Comparison of ENCODE assay signal across 21 mouse cellular contexts in genomic region chr10:93043195-93043594, GRCm38 (mm10). TPM values are rescaled to one million over a fixed set of nuclear protein-coding genes. Genes with fewer than 3 reads are reported as not detected.
DNase-seq lines count a peak whose midpoint lies in the region; ATAC-seq and TF ChIP-seq lines count a peak whose summit lies in the region.
"Had no signal": no experiment of that assay in that cellular context is flagged by ENCODE, and none has a peak within 500 bp of the region (broad histone marks: within the 10 kb centered on the region; RNA-seq: fewer than 3 reads in every experiment).

No protein-coding gene starts in this region.

- H3K4me2 ChIP-seq in lung, embryonic 14.5 days = no peak overlapping the region
- H3K4me2 ChIP-seq: embryonic facial prominence, embryonic 12.5 days; forebrain, embryonic 13.5 days; forebrain, embryonic 15.5 days had no signal

- H3K4me3 ChIP-seq in lung, embryonic 14.5 days (ENCODE audit: low read depth, low read length) = no peak overlapping the region
- no peak overlapping the region for H3K4me3 ChIP-seq in MEL (ENCODE audit: control insufficient read depth in 1 of 2, insufficient read depth in 1 of 2, low read depth in 2 of 2, low read length in 2 of 2)
- H3K4me3 ChIP-seq: embryonic facial prominence, embryonic 10.5 days; embryonic facial prominence, embryonic 12.5 days; forebrain, embryonic 13.5 days; forebrain, embryonic 15.5 days had no signal

- H3K9ac ChIP-seq in lung, embryonic 14.5 days = no peak overlapping the region
- H3K9ac ChIP-seq in MEL (ENCODE audit: control insufficient read depth, low read depth, low read length, poor library complexity, severe bottlenecking) = no peak overlapping the region
- H3K9ac ChIP-seq: embryonic facial prominence, embryonic 12.5 days; forebrain, embryonic 13.5 days; forebrain, embryonic 15.5 days; forebrain, postnatal 0 days had no signal

- 79% methylated on average over 10 of the region's 10 CpGs for WGBS in lung, embryonic 14.5 days

- no peaks in the 10 kb centered on the region for H3K9me3 ChIP-seq in lung, embryonic 14.5 days (ENCODE audit: low read depth, low read length)
- no peaks in the 10 kb centered on the region for H3K9me3 ChIP-seq in MEL (replicated peaks; ENCODE audit: insufficient read depth, low read length)
- H3K9me3 ChIP-seq: embryonic facial prominence, embryonic 10.5 days; embryonic facial prominence, embryonic 12.5 days; forebrain, embryonic 13.5 days; forebrain, embryonic 15.5 days had no signal

- TF ChIP-seq EP300 in MEL (IDR thresholded peaks at IDR 0.05; ENCODE audit: low read depth in 1 of 2, low read length in 2 of 2) = no peak

- H3K79me2 ChIP-seq in MEL (ENCODE audit: control insufficient read depth, insufficient read depth, low read length, poor library complexity) = no peaks in the 10 kb centered on the region

- no peaks in the 10 kb centered on the region for H3K27me3 ChIP-seq in lung, embryonic 14.5 days (ENCODE audit: insufficient read depth, low read length)
- no peaks in the 10 kb centered on the region for H3K27me3 ChIP-seq in MEL (ENCODE audit: control insufficient read depth in 1 of 2, insufficient read depth in 2 of 2, low read length in 2 of 2)
- H3K27me3 ChIP-seq: embryonic facial prominence, embryonic 12.5 days; forebrain, embryonic 13.5 days; forebrain, embryonic 15.5 days had no signal

- DNase-seq in lung, embryonic 14.5 days = peak; percentile 12
- DNase-seq in lung, postnatal 36 days = no peak
- peak; percentile 24 for DNase-seq in MEL (ENCODE audit: low read depth, low spot score)
- no peak for DNase-seq in B cell, adult 2 months
- no peak for DNase-seq in thymus, postnatal 10 days (ENCODE audit: low spot score in 2 of 2)
- no peak for DNase-seq in ovary, postnatal 10 days (ENCODE audit: low spot score)
- DNase-seq: adrenal gland, adult 2 months; adrenal gland, postnatal 10 days; adrenal gland, postnatal 25 days; cerebellum, adult 11-12 months; cerebellum, adult 2 months; cerebellum, adult 9-10 months; cerebellum, postnatal 10 days; cerebellum, postnatal 25 days; forebrain, postnatal 0 days had no signal

- TF ChIP-seq RAD21 in MEL (IDR thresholded peaks at IDR 0.05; ENCODE audit: low read depth, low read length) = no peak

- TF ChIP-seq CTCF in lung, embryonic 14.5 days (IDR thresholded peaks at IDR 0.05; ENCODE audit: low read depth) = no peak
- no peak for TF ChIP-seq CTCF in MEL (IDR thresholded peaks at IDR 0.05 in 2 of 3, conservative IDR thresholded peaks at IDR 0.05 in 1 of 3; ENCODE audit: control insufficient read depth in 1 of 3, insufficient read depth in 1 of 3, low read depth in 2 of 3, low read length in 3 of 3, poor library complexity in 1 of 3, severe bottlenecking in 1 of 3)

- H3K27ac ChIP-seq in lung, embryonic 14.5 days (ENCODE audit: low read depth) = no peak overlapping the region
- no peak overlapping the region for H3K27ac ChIP-seq in MEL (ENCODE audit: control insufficient read depth, low read depth, low read length)
- H3K27ac ChIP-seq: embryonic facial prominence, embryonic 10.5 days; embryonic facial prominence, embryonic 12.5 days; forebrain, embryonic 13.5 days; forebrain, embryonic 15.5 days had no signal

- no peak for ATAC-seq in lung, embryonic 14.5 days (ENCODE audit: insufficient read depth)
- ATAC-seq in common myeloid progenitor, adult 5-6 weeks (replicated peaks; ENCODE audit: low read depth, poor library complexity, severe bottlenecking) = peak; percentile 67
- peak; percentile 39 for ATAC-seq in megakaryocyte-erythroid progenitor cell, adult 5-6 weeks (replicated peaks; ENCODE audit: low FRiP score, low TSS enrichment, poor library complexity, severe bottlenecking)
- ATAC-seq: forebrain, embryonic 13.5 days; forebrain, embryonic 15.5 days; forebrain, postnatal 0 days had no signal

- no peaks in the 10 kb centered on the region for H3K4me1 ChIP-seq in lung, embryonic 14.5 days (ENCODE audit: insufficient read depth)
- no peaks in the 10 kb centered on the region for H3K4me1 ChIP-seq in MEL (ENCODE audit: control insufficient read depth in 1 of 2, insufficient read depth in 2 of 2, low read length in 2 of 2)
- H3K4me1 ChIP-seq: embryonic facial prominence, embryonic 10.5 days; embryonic facial prominence, embryonic 12.5 days; forebrain, embryonic 13.5 days; forebrain, embryonic 15.5 days had no signal

- TF ChIP-seq POLR2A in MEL (IDR thresholded peaks at IDR 0.05; ENCODE audit: control insufficient read depth in 1 of 2, insufficient read depth in 1 of 2, low read depth in 1 of 2, low read length in 2 of 2, poor library complexity in 1 of 2) = no peak

- no peaks in the 10 kb centered on the region for H3K36me3 ChIP-seq in lung, embryonic 14.5 days (ENCODE audit: insufficient read depth)
- H3K36me3 ChIP-seq in MEL (ENCODE audit: control insufficient read depth in 1 of 2, insufficient read depth in 2 of 2, low read length in 2 of 2) = no peaks in the 10 kb centered on the region
- H3K36me3 ChIP-seq: embryonic facial prominence, embryonic 10.5 days; embryonic facial prominence, embryonic 12.5 days; forebrain, embryonic 15.5 days had no signal

TF ChIP-seq in MEL, 35 proteins besides CTCF, POLR2A, EP300 and RAD21:
- TF ChIP-seq ZC3H11A (IDR thresholded peaks at IDR 0.05; ENCODE audit: low read depth, low read length) = no peak
- no peak for TF ChIP-seq ETS1 (IDR thresholded peaks at IDR 0.05; ENCODE audit: low read depth, low read length)
- TF ChIP-seq MAZ (IDR thresholded peaks at IDR 0.05; ENCODE audit: low read depth, low read length) = no peak
- TF ChIP-seq UBTF (IDR thresholded peaks at IDR 0.05; ENCODE audit: borderline replicate concordance, insufficient read depth, low read depth, low read length) = no peak
- TF ChIP-seq POLR2AphosphoS5 (IDR thresholded peaks at IDR 0.05; ENCODE audit: borderline replicate concordance, low read depth, low read length) = no peak
- no peak for TF ChIP-seq GATA1 (IDR thresholded peaks at IDR 0.05; ENCODE audit: low read depth, low read length)
TF ChIP-seq in MEL: peak in this region for 0.

RNA-seq across cellular contexts. Expression of gene Cfap54, which starts 38.2 kb away (rescaled TPM):
- 0.45 and 0.70 TPM in 2 replicates for polyA plus RNA-seq in lung, embryonic 14.5 days (2014; fragmentation: Nextera tagmentation; extraction: Ambion mirVana)
- total RNA-seq in MEL (2012; rRNA removed) = 2.0 and 3.2 TPM in 2 replicates
- polyA plus RNA-seq in MEL (2012; ENCODE audit: insufficient read depth in 1 of 2, insufficient read length in 2 of 2, low read depth in 1 of 2, low replicate concordance in 2 of 2, missing spikeins in 1 of 2) = 1 to 10 TPM in 1 of 2 experiments, not detected in 1; 2.7 TPM
- 0.27 and 1.2 TPM in 2 replicates for total RNA-seq in common myeloid progenitor, adult 5-6 weeks (2017)
- 1.4 and 1.6 TPM in 2 replicates for total RNA-seq in megakaryocyte-erythroid progenitor cell, adult 5-6 weeks (2014; fragmentation: Nextera tagmentation)
- 0.65 and 1.5 TPM in 2 replicates for total RNA-seq in megakaryocyte-erythroid progenitor cell, adult 5-6 weeks (2017)

Comparison
In these comparisons a context has a peak if more than half of its experiments do, and no peak if none do; other contexts are left out.
1. DNase-seq: peak in lung, embryonic 14.5 days (single experiment) and MEL (single experiment); none in lung, postnatal 36 days (single experiment), B cell, adult 2 months (0 of 2), thymus, postnatal 10 days (0 of 2) and ovary, postnatal 10 days (single experiment).